Mouse (Mus musculus): ENCODE data around the gene Agap1. TPM values are rescaled to one million over a fixed set of nuclear protein-coding genes. Genes with fewer than 3 reads are reported as not detected.
"Not testable (repeated sequence)": the region's sequence is repeated elsewhere in the genome, so short reads cannot be mapped to it uniquely, and the experiment has no call there.

The Agap1 gene
- polyA plus RNA-seq, 1 experiment from 2014 or later: 24.6 TPM

- WGBS: 91% methylated on average over 6 of the region's 6 CpGs
Observed at GRCm38 (mm10) chr1:89486891-89487290, 32.3 kb downstream of the Agap1 start.

GRCm38 (mm10) chr1:89489111-89489971, 34.7 kb downstream of the Agap1 start:
- no peak for ATAC-seq (ENCODE audit: insufficient number of reproducible peaks, insufficient read depth, low FRiP score, low TSS enrichment)
- H3K9ac ChIP-seq: no peak overlapping the region
- no peaks in the 10 kb centered on the region for H3K27me3 ChIP-seq
- no peak overlapping the region for H3K27ac ChIP-seq
- no peak overlapping the region for H3K4me2 ChIP-seq (replicated peaks)
- no peaks in the 10 kb centered on the region for H3K9me3 ChIP-seq
- 75% methylated on average over 17 of the region's 17 CpGs for WGBS
- peaks cover 20% of the 10 kb centered on the region for H3K4me1 ChIP-seq
- no peak overlapping the region for H3K4me3 ChIP-seq
- H3K36me3 ChIP-seq: no peaks in the 10 kb centered on the region

More at GRCm38 (mm10) chr1:89486891-89487290, 32.3 kb downstream of the Agap1 start:
- no peak; the same call in 1 of the 2 replicates for ATAC-seq (ENCODE audit: insufficient number of reproducible peaks, insufficient read depth, low FRiP score, low TSS enrichment)
- H3K27me3 ChIP-seq: no peaks in the 10 kb centered on the region
- H3K9me3 ChIP-seq: no peaks in the 10 kb centered on the region
- no peaks in the 10 kb centered on the region for H3K36me3 ChIP-seq
- H3K4me2 ChIP-seq (replicated peaks): no peak overlapping the region
- peaks cover 29% of the 10 kb centered on the region for H3K4me1 ChIP-seq
- H3K9ac ChIP-seq: no peak overlapping the region
- no peak overlapping the region for H3K27ac ChIP-seq
- no peak overlapping the region for H3K4me3 ChIP-seq

GRCm38 (mm10) chr1:89493177-89493576, 38.6 kb downstream of the Agap1 start:
- Histone ChIP-seq H3K27me3 (no peaks in the 10 kb centered on the region), H3K27ac (no peak overlapping the region), H3K4me3 (no peak overlapping the region), H3K9ac (no peak overlapping the region), H3K4me2 (replicated peaks) (no peak overlapping the region), H3K9me3 (no peaks in the 10 kb centered on the region), H3K4me1 (peaks cover 17% of the 10 kb centered on the region), H3K36me3 (no peaks in the 10 kb centered on the region)
- ATAC-seq (ENCODE audit: insufficient number of reproducible peaks, insufficient read depth, low FRiP score, low TSS enrichment): no peak
- WGBS: 84% methylated on average over 5 of the region's 5 CpGs

GRCm38 (mm10) chr1:89494816-89495215, 40.2 kb downstream of the Agap1 start:
- Histone ChIP-seq H3K4me2 (replicated peaks) (no peak overlapping the region), H3K9ac (no peak overlapping the region), H3K4me3 (no peak overlapping the region), H3K27ac (no peak overlapping the region), H3K9me3 (no peaks in the 10 kb centered on the region), H3K36me3 (no peaks in the 10 kb centered on the region), H3K4me1 (peaks cover 15% of the 10 kb centered on the region), H3K27me3 (no peaks in the 10 kb centered on the region)
- WGBS: 72% methylated on average over 1 of the region's 1 CpGs
- ATAC-seq (ENCODE audit: insufficient number of reproducible peaks, insufficient read depth, low FRiP score, low TSS enrichment): no peak

GRCm38 (mm10) chr1:89496204-89496603, 41.6 kb downstream of the Agap1 start:
- Histone ChIP-seq H3K4me1 (peaks cover 24% of the 10 kb centered on the region), H3K9me3 (no peaks in the 10 kb centered on the region), H3K9ac (no peak overlapping the region), H3K4me3 (no peak overlapping the region), H3K4me2 (replicated peaks) (no peak overlapping the region), H3K27ac (no peak overlapping the region), H3K27me3 (no peaks in the 10 kb centered on the region), H3K36me3 (no peaks in the 10 kb centered on the region)
- no peak for ATAC-seq (ENCODE audit: insufficient number of reproducible peaks, insufficient read depth, low FRiP score, low TSS enrichment)
- WGBS: 73% methylated on average over 7 of the region's 7 CpGs

GRCm38 (mm10) chr1:89500925-89501324, 46.3 kb downstream of the Agap1 start:
- no peaks in the 10 kb centered on the region for H3K9me3 ChIP-seq
- 82% methylated on average over 2 of the region's 2 CpGs for WGBS
- no peaks in the 10 kb centered on the region for H3K27me3 ChIP-seq
- H3K36me3 ChIP-seq: no peaks in the 10 kb centered on the region
- no peak overlapping the region for H3K4me2 ChIP-seq (replicated peaks)
- no peak overlapping the region for H3K27ac ChIP-seq
- no peak overlapping the region for H3K9ac ChIP-seq
- H3K4me1 ChIP-seq: peaks cover 24% of the 10 kb centered on the region
- no peak overlapping the region for H3K4me3 ChIP-seq
- no peak for ATAC-seq (ENCODE audit: insufficient number of reproducible peaks, insufficient read depth, low FRiP score, low TSS enrichment)

GRCm38 (mm10) chr1:89501346-89501745, 46.7 kb downstream of the Agap1 start:
- H3K27me3 ChIP-seq: no peaks in the 10 kb centered on the region
- H3K9me3 ChIP-seq: no peaks in the 10 kb centered on the region
- H3K4me2 ChIP-seq (replicated peaks): no peak overlapping the region
- no peak overlapping the region for H3K4me3 ChIP-seq
- H3K27ac ChIP-seq: no peak overlapping the region
- H3K4me1 ChIP-seq: peaks cover 24% of the 10 kb centered on the region
- no peak overlapping the region for H3K9ac ChIP-seq
- no peak for ATAC-seq (ENCODE audit: insufficient number of reproducible peaks, insufficient read depth, low FRiP score, low TSS enrichment)
- 89% methylated on average over 4 of the region's 4 CpGs for WGBS
- H3K36me3 ChIP-seq: no peaks in the 10 kb centered on the region

GRCm38 (mm10) chr1:89501891-89502290, 47.3 kb downstream of the Agap1 start:
- H3K9me3 ChIP-seq; H3K9ac ChIP-seq; H3K36me3 ChIP-seq; H3K4me2 ChIP-seq (replicated peaks); H3K27ac ChIP-seq; H3K27me3 ChIP-seq; H3K4me3 ChIP-seq; ATAC-seq (ENCODE audit: insufficient number of reproducible peaks, insufficient read depth, low FRiP score, low TSS enrichment): not testable (repeated sequence)
- peaks cover 24% of the 10 kb centered on the region for H3K4me1 ChIP-seq

- no peak for ATAC-seq (ENCODE audit: insufficient number of reproducible peaks, insufficient read depth, low FRiP score, low TSS enrichment)
- Histone ChIP-seq H3K9me3 (no peaks in the 10 kb centered on the region), H3K4me3 (no peak overlapping the region), H3K27me3 (no peaks in the 10 kb centered on the region), H3K4me1 (peaks cover 28% of the 10 kb centered on the region), H3K36me3 (no peaks in the 10 kb centered on the region), H3K9ac (no peak overlapping the region), H3K27ac (no peak overlapping the region), H3K4me2 (replicated peaks) (no peak overlapping the region)
- WGBS: 61% methylated on average over 2 of the region's 2 CpGs
Observed at GRCm38 (mm10) chr1:89509196-89509595, 54.6 kb downstream of the Agap1 start.

GRCm38 (mm10) chr1:89509763-89510340, 55.2 kb downstream of the Agap1 start:
- ATAC-seq (ENCODE audit: insufficient number of reproducible peaks, insufficient read depth, low FRiP score, low TSS enrichment): no peak
- H3K4me1 ChIP-seq: peaks cover 28% of the 10 kb centered on the region
- H3K9ac ChIP-seq: no peak overlapping the region
- no peak overlapping the region for H3K4me3 ChIP-seq
- no peak overlapping the region for H3K27ac ChIP-seq
- H3K36me3 ChIP-seq: no peaks in the 10 kb centered on the region
- H3K4me2 ChIP-seq (replicated peaks): no peak overlapping the region
- no peaks in the 10 kb centered on the region for H3K9me3 ChIP-seq
- 49% methylated on average over 8 of the region's 8 CpGs for WGBS
- no peaks in the 10 kb centered on the region for H3K27me3 ChIP-seq

- 49% methylated on average over 8 of the region's 8 CpGs for WGBS
- Histone ChIP-seq H3K4me1 (peaks cover 28% of the 10 kb centered on the region), H3K4me2 (replicated peaks) (no peak overlapping the region)
Observed at GRCm38 (mm10) chr1:89510731-89511130, 56.1 kb downstream of the Agap1 start.

GRCm38 (mm10) chr1:89513616-89514283, 59.1 kb downstream of the Agap1 start:
- no peaks in the 10 kb centered on the region for H3K27me3 ChIP-seq
- peaks cover 49% of the 10 kb centered on the region for H3K4me1 ChIP-seq
- no peak for ATAC-seq (ENCODE audit: insufficient number of reproducible peaks, insufficient read depth, low FRiP score, low TSS enrichment)
- no peak overlapping the region for H3K4me2 ChIP-seq (replicated peaks)
- H3K36me3 ChIP-seq: no peaks in the 10 kb centered on the region
- H3K27ac ChIP-seq: no peak overlapping the region
- no peak overlapping the region for H3K4me3 ChIP-seq
- no peaks in the 10 kb centered on the region for H3K9me3 ChIP-seq
- H3K9ac ChIP-seq: no peak overlapping the region
- 71% methylated on average over 8 of the region's 8 CpGs for WGBS

More at GRCm38 (mm10) chr1:89510731-89511130, 56.1 kb downstream of the Agap1 start:
- Histone ChIP-seq H3K4me3 (no peak overlapping the region), H3K9me3 (no peaks in the 10 kb centered on the region), H3K36me3 (no peaks in the 10 kb centered on the region), H3K27ac (no peak overlapping the region), H3K27me3 (no peaks in the 10 kb centered on the region), H3K9ac (no peak overlapping the region)
- ATAC-seq (ENCODE audit: insufficient number of reproducible peaks, insufficient read depth, low FRiP score, low TSS enrichment): no peak

All from embryonic facial prominence, embryonic 12.5 days (tissue).